Mouse (Mus musculus): ENCODE measurements around the gene Fdxr.

Gene Fdxr

GRCm38 (mm10) chr11:115276780-115277603 is at the start of gene Fdxr:
TSS of gene Fdxr (minus strand) at chr11:115277050.
- peak; percentile 100 for DNase-seq (ENCODE audit: low spot score)

- no peak for DNase-seq (ENCODE audit: low spot score)
Observed at GRCm38 (mm10) chr11:115323354-115323753, 46.5 kb upstream of the Fdxr start.

GRCm38 (mm10) chr11:115321906-115322693 is 45.2 kb upstream of the Fdxr start, which contains the start of gene Ush1g:
TSS of gene Ush1g (minus strand) at chr11:115322041.
- DNase-seq (ENCODE audit: low spot score): peak; percentile 52

GRCm38 (mm10) chr11:115319704-115320383 is 43.0 kb upstream of the Fdxr start:
- no peak for DNase-seq (ENCODE audit: low spot score)

GRCm38 (mm10) chr11:115318245-115319027 is 41.6 kb upstream of the Fdxr start:
- no peak for DNase-seq (ENCODE audit: low spot score)

GRCm38 (mm10) chr11:115317204-115317603 is 40.4 kb upstream of the Fdxr start:
- no peak for DNase-seq (ENCODE audit: low spot score)

GRCm38 (mm10) chr11:115314249-115314648 is 37.4 kb upstream of the Fdxr start:
- no peak for DNase-seq (ENCODE audit: low spot score)

GRCm38 (mm10) chr11:115308781-115309180 is 31.9 kb upstream of the Fdxr start:
- no peak for DNase-seq (ENCODE audit: low spot score)

GRCm38 (mm10) chr11:115306863-115307262 is 30.0 kb upstream of the Fdxr start, which contains the start of gene Otop2:
TSS of gene Otop2 (plus strand) at chr11:115307163.
- no peak for DNase-seq (ENCODE audit: low spot score)

- no peak for DNase-seq (ENCODE audit: low spot score)
Observed at GRCm38 (mm10) chr11:115303167-115303566, 26.3 kb upstream of the Fdxr start.

GRCm38 (mm10) chr11:115301351-115301750 is 24.5 kb upstream of the Fdxr start:
- no peak for DNase-seq (ENCODE audit: low spot score)

- no peak for DNase-seq (ENCODE audit: low spot score)
Observed at GRCm38 (mm10) chr11:115300745-115301144, 23.9 kb upstream of the Fdxr start.

GRCm38 (mm10) chr11:115298160-115298559 is 21.3 kb upstream of the Fdxr start:
- no peak for DNase-seq (ENCODE audit: low spot score)

GRCm38 (mm10) chr11:115297214-115297826 is 20.5 kb upstream of the Fdxr start, which contains the start of gene Fads6:
TSS of gene Fads6 (minus strand) at chr11:115297663.
- DNase-seq (ENCODE audit: low spot score): peak; percentile 66

GRCm38 (mm10) chr11:115296471-115297210 is 19.8 kb upstream of the Fdxr start:
- DNase-seq (ENCODE audit: low spot score): no peak

GRCm38 (mm10) chr11:115295939-115296338 is 19.1 kb upstream of the Fdxr start:
- no peak for DNase-seq (ENCODE audit: low spot score)

- peak; percentile 89 for DNase-seq (ENCODE audit: low spot score)
Observed at GRCm38 (mm10) chr11:115292631-115293375, 16.0 kb upstream of the Fdxr start.

GRCm38 (mm10) chr11:115291503-115291902 is 14.7 kb upstream of the Fdxr start:
- no peak for DNase-seq (ENCODE audit: low spot score)

GRCm38 (mm10) chr11:115290919-115291318 is 14.1 kb upstream of the Fdxr start:
- DNase-seq (ENCODE audit: low spot score): no peak

GRCm38 (mm10) chr11:115290314-115290713 is 13.5 kb upstream of the Fdxr start:
- no peak for DNase-seq (ENCODE audit: low spot score)

Measured in yolk sac, embryonic 10.5 days (tissue).